Mouse (Mus musculus) midbrain, postnatal 0 days (tissue): ENCODE results near the gene Pax7. TPM values are rescaled to one million over a fixed set of nuclear protein-coding genes. Genes with fewer than 3 reads are reported as not detected.

Experiments used
- ATAC-seq: fragments of 200-750 bp; cut with Nextera tagmentation; 2 replicates; pipeline ENCODE4 v1.8.0; 2017; ENCODE audit warnings: moderate number of reproducible peaks, mild to moderate bottlenecking, moderate TSS enrichment, moderate library complexity; ENCODE audit not compliant: low FRiP score
- DNase-seq: peaks from one replicate; pipeline ENCODE4 v3.0.0-alpha.2; 2015; ENCODE audit warnings: low spot score
- H3K27ac ChIP-seq: fragments of 300-500 bp; sonication (generic); 2 replicates; pipeline ENCODE4 v1.5.1; 2014; ENCODE audit warnings: low read depth, mild to moderate bottlenecking, low read length, mixed read lengths
- H3K27me3 ChIP-seq: fragments of 300-500 bp; sonication (generic); 2 replicates; pipeline ENCODE4 v1.6.1; 2014; ENCODE audit warnings: low read length, control low read depth, mixed read lengths; ENCODE audit not compliant: insufficient read depth
- H3K36me3 ChIP-seq: fragments of 300-500 bp; sonication (generic); 2 replicates; pipeline ENCODE4 v1.6.1; 2014; ENCODE audit warnings: low read length, control low read depth, mixed read lengths; ENCODE audit not compliant: insufficient read depth
- H3K4me1 ChIP-seq: fragments of 300-500 bp; sonication (generic); 2 replicates; pipeline ENCODE4 v1.6.1; 2014; ENCODE audit warnings: mild to moderate bottlenecking, control low read depth, antibody characterized with exemption, low read length, mixed read lengths; ENCODE audit not compliant: insufficient read depth
- H3K4me2 ChIP-seq: fragments of 300-500 bp; sonication (generic); 2 replicates; pipeline ENCODE4 v1.6.1; 2014; ENCODE audit warnings: low read depth, mild to moderate bottlenecking, low read length, mixed read lengths; ENCODE audit not compliant: poor library complexity, severe bottlenecking
- H3K4me3 ChIP-seq: fragments of 300-500 bp; sonication (generic); 2 replicates; pipeline ENCODE4 v1.5.1; 2014; ENCODE audit warnings: low read depth, mild to moderate bottlenecking, low read length, moderate library complexity
- H3K9ac ChIP-seq: fragments of 300-500 bp; sonication (generic); replicated peaks from 2 replicates; pipeline ENCODE4 v1.6.1; 2014; ENCODE audit warnings: mild to moderate bottlenecking, low read length, moderate library complexity, mixed read lengths; ENCODE audit not compliant: poor library complexity, severe bottlenecking
- H3K9me3 ChIP-seq: fragments of 300-500 bp; sonication (generic); 2 replicates; pipeline ENCODE4 v1.6.1; 2016; ENCODE audit warnings: low read length, control low read depth
- CTCF ChIP-seq: IDR thresholded peaks from 2 replicates; pipeline ENCODE4 v1.5.1; 2016; ENCODE audit warnings: antibody characterized with exemption, mild to moderate bottlenecking
- WGBS: fragments of 180-500 bp; shearing (Covaris S2); extraction: QIAGEN DNeasy Blood & Tissue Kit; methylation state at CpG from one replicate; pipeline ENCODE4 v1.1.7; 2014; 5-methylcytosine and 5-hydroxymethylcytosine counted together
- polyA plus RNA-seq: library from polyadenylated mRNA; unstranded; fragments of >200 nt; fragmentation: Nextera tagmentation; extraction: Ambion mirVana; gene quantifications from 2 replicates; pipeline ENCODE4 v1.2.1, GENCODE M21; 2015
- total RNA-seq: library from RNA; depleted of rRNA; stranded (reverse); fragments of >200 nt; gene quantifications from 2 replicates; pipeline ENCODE4 v1.2.3, GENCODE M21; 2014

Gene Pax7
- total and polyA plus RNA-seq, 2 experiments from 2014 or later = 3.0 to 34.9 TPM

DNA sequence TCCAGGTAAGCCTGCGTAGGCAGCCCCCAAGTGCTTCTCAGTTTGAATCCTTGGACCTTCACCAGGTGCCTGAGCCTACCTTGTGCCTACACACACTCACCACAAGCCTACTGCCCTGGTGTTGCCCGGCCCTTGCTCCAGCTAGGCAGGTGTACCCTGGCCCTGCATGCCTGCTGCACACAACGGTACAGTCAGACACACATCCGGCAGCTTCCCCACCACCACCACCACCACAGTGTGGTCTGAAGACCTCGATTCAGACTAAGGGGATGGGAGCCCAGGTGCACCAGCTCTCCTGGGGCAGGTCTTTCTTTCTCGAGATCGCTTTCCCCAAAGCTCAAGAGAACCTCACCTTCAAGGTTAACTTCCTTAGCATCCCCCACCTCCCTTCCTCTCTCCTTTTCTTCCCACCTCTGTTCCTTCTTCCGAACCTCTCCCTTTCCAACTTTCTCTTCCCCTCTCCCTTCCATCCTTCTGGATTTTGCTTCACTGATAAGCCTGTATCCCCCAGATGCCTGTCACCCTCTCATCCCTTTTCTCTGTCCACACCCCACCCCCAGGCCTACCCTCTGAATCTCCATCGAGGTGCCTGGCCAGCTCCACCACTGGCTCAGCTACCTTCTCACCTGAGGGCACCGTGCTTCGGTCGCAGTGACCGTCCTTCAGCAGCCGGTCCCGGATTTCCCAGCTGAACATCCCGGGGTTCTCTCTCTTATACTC is 4.3 kb downstream of the Pax7 start:
- Histone ChIP-seq H3K4me2 (peak overlapping the region; percentile 44), H3K4me3 (peak overlapping the region; percentile 27), H3K9me3 (no peaks in the 10 kb centered on the region), H3K27ac (no peak overlapping the region), H3K9ac (0 out of 2 replicates have a peak overlapping the region, but pooled peaks have one; percentile 8), H3K36me3 (no peaks in the 10 kb centered on the region), H3K4me1 (no peaks in the 10 kb centered on the region), H3K27me3 (peaks cover 43% of the 10 kb centered on the region)
- ATAC-seq = no peak
- no peak for DNase-seq
- no peak for TF ChIP-seq CTCF
- WGBS = 16% methylated on average over 16 of the region's 16 CpGs

GRCm38 (mm10) chr4:139828283-139828678 is 5.0 kb downstream of the Pax7 start:
- Histone ChIP-seq H3K4me2 (peak overlapping the region; percentile 44), H3K27me3 (peaks cover 41% of the 10 kb centered on the region), H3K9ac (0 out of 2 replicates have a peak overlapping the region, but pooled peaks have one; percentile 29), H3K36me3 (no peaks in the 10 kb centered on the region), H3K4me1 (no peaks in the 10 kb centered on the region), H3K27ac (no peak overlapping the region), H3K4me3 (peak overlapping the region; percentile 27; the same call in 1 of the 2 replicates), H3K9me3 (no peaks in the 10 kb centered on the region)
- WGBS = 2% methylated on average over 27 of the region's 37 CpGs
- ATAC-seq (no peak), DNase-seq (no peak)
- no peak for TF ChIP-seq CTCF

- Histone ChIP-seq H3K9ac (0 out of 2 replicates have a peak overlapping the region, but pooled peaks have one; percentile 24), H3K4me3 (peak overlapping the region; percentile 27; the same call in 1 of the 2 replicates), H3K27ac (peak overlapping the region; percentile 32; the same call in 1 of the 2 replicates), H3K4me1 (no peaks in the 10 kb centered on the region), H3K4me2 (peak overlapping the region; percentile 44), H3K9me3 (no peaks in the 10 kb centered on the region), H3K27me3 (peaks cover 41% of the 10 kb centered on the region), H3K36me3 (no peaks in the 10 kb centered on the region)
- 7% methylated on average over 23 of the region's 30 CpGs for WGBS
- TF ChIP-seq CTCF = no peak
- ATAC-seq (no peak), DNase-seq (no peak)
Observed at GRCm38 (mm10) chr4:139827501-139828282, 5.6 kb downstream of the Pax7 start.

- H3K27me3 ChIP-seq = peaks cover 39% of the 10 kb centered on the region
- H3K4me3 ChIP-seq = no peak overlapping the region
- no peak for DNase-seq
- no peaks in the 10 kb centered on the region for H3K36me3 ChIP-seq
- no peaks in the 10 kb centered on the region for H3K9me3 ChIP-seq
- no peak overlapping the region for H3K9ac ChIP-seq
- H3K27ac ChIP-seq = no peak overlapping the region; the same call in none of the 2 replicates
- peak overlapping the region; percentile 15 for H3K4me2 ChIP-seq
- no peak for ATAC-seq
- WGBS = 13% methylated on average over 3 of the region's 3 CpGs
- no peaks in the 10 kb centered on the region for H3K4me1 ChIP-seq
- TF ChIP-seq CTCF = no peak
Observed at GRCm38 (mm10) chr4:139826231-139826630, 7.1 kb downstream of the Pax7 start.

DNA sequence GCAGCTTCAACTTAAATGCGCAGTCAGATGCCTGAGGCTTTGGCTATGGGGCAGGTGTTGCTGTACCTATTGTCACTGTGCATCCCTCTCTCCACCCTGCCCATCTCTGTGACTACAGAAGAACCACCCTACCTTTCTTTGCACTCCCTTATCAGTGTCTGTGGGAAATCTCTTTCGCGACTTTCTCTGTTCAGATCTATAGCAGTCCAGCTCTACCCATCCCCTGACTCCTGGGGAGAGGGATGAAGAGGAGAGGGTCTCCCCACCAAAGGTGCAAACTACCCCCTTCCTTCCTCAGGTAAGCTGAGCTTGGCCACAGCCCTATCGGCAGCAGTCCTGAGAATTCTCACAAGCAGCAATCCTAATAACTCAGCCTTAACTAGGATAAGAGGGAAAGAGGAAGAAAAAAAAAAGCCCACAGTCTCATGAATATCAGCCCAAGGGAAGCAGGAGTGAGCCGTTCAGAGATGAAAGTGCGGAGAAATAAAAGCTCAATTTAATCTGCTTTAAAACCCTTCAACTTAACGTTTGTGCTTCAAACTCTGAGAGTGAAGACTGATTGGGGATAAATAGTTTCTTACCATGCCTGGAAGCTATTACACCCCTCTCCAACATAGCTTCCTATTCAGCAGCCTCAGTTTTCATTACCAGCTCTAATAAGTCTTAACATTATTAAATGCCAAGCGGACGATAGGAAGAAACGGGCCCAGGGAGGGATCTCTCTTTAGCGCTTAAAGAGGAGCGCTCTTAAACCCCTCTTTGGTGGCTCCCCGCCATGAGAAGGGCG is 7.8 kb downstream of the Pax7 start:
- H3K4me3 ChIP-seq = 0 out of 2 replicates have a peak overlapping the region, but pooled peaks have one; percentile 6
- no peaks in the 10 kb centered on the region for H3K4me1 ChIP-seq
- TF ChIP-seq CTCF = no peak
- H3K36me3 ChIP-seq = no peaks in the 10 kb centered on the region
- no peak for DNase-seq
- ATAC-seq = no peak
- H3K9me3 ChIP-seq = no peaks in the 10 kb centered on the region
- H3K4me2 ChIP-seq = peak overlapping the region; percentile 34
- H3K27ac ChIP-seq = peak overlapping the region; percentile 32; the same call in 1 of the 2 replicates
- WGBS = 8% methylated on average over 14 of the region's 14 CpGs
- peaks cover 42% of the 10 kb centered on the region for H3K27me3 ChIP-seq
- H3K9ac ChIP-seq = no peak overlapping the region
